Mouse (Mus musculus): ENCODE measurements around the gene Zfhx3. TPM values are rescaled to one million over a fixed set of nuclear protein-coding genes. Genes with fewer than 3 reads are reported as not detected.

Zfhx3 gene
- polyA plus RNA-seq, 1 experiment from 2014 or later = 7.4 TPM

GRCm38 (mm10) chr8:108819271-108819671 lies 876.8 kb downstream of the Zfhx3 start:
- Histone ChIP-seq H3K9ac (no peak overlapping the region), H3K27me3 (replicated peaks) (no peaks in the 10 kb centered on the region), H3K27ac (ENCODE audit: poor library complexity, severe bottlenecking) (no peak overlapping the region), H3K4me1 (replicated peaks) (peaks cover 37% of the 10 kb centered on the region), H3K4me2 (peak overlapping the region; percentile 67; the same call in 1 of the 2 replicates), H3K36me3 (no peaks in the 10 kb centered on the region; the same call in 1 of the 2 replicates), H3K4me3 (no peak overlapping the region), H3K9me3 (replicated peaks) (no peaks in the 10 kb centered on the region)
- ATAC-seq (ENCODE audit: insufficient number of reproducible peaks, low FRiP score) = no peak
- WGBS = 33% methylated on average over 8 of the region's 8 CpGs

DNA sequence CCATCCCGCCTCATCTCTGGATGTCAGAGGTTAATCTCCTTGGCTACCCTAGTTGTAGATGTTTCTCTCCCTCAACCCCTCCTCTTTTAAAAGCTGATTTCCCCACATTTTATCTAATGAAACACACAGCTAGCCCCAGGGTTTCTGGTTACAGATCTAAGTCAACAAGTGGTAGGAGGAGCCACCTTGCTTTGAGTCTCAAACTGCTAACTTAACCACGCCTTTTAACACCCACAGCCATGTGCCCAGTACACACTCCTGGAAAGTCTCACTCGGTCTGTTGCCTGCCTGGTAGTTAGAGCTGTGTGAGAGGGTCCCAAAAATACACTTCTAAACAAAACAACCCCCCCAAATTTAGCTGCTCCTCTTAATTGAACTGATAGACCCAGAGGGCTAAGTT lies 877.4 kb downstream of the Zfhx3 start:
- H3K27ac ChIP-seq (ENCODE audit: poor library complexity, severe bottlenecking) = no peak overlapping the region
- H3K36me3 ChIP-seq = no peaks in the 10 kb centered on the region
- no peaks in the 10 kb centered on the region for H3K27me3 ChIP-seq (replicated peaks)
- H3K4me1 ChIP-seq (replicated peaks) = peaks cover 34% of the 10 kb centered on the region
- H3K9ac ChIP-seq = no peak overlapping the region
- H3K9me3 ChIP-seq (replicated peaks) = no peaks in the 10 kb centered on the region
- WGBS = 13% methylated on average over 3 of the region's 3 CpGs
- peak overlapping the region; percentile 67 for H3K4me2 ChIP-seq
- peak overlapping the region; percentile 31 for H3K4me3 ChIP-seq
- ATAC-seq (ENCODE audit: insufficient number of reproducible peaks, low FRiP score) = peak; percentile 51; the same call in 1 of the 2 replicates

DNA sequence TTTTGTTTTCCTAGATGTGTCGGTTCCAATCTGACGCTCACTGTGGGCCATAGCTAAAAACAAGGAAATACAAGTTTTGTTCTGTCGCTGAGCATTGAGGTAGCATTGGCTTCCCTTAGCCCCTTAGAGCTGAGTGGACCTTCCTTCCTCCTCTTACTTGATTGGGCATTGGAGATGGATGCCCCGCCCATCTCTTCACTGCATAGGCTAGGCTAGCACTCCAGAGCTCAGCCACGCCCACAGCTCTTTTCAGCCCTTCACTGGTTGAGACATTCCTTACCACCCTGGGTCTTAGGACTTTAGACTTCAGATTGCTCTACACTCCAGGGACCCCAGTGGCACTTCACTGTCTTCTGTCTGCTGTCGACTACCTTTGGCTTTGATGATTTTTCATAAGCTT lies 878.2 kb downstream of the Zfhx3 start:
- Histone ChIP-seq H3K4me3 (peak overlapping the region; percentile 31), H3K9ac (no peak overlapping the region), H3K4me1 (replicated peaks) (peaks cover 34% of the 10 kb centered on the region), H3K36me3 (no peaks in the 10 kb centered on the region), H3K4me2 (peak overlapping the region; percentile 67), H3K27me3 (replicated peaks) (no peaks in the 10 kb centered on the region), H3K27ac (ENCODE audit: poor library complexity, severe bottlenecking) (no peak overlapping the region), H3K9me3 (replicated peaks) (no peaks in the 10 kb centered on the region)
- WGBS = 8% methylated on average over 6 of the region's 6 CpGs
- ATAC-seq (ENCODE audit: insufficient number of reproducible peaks, low FRiP score) = peak; percentile 79

DNA sequence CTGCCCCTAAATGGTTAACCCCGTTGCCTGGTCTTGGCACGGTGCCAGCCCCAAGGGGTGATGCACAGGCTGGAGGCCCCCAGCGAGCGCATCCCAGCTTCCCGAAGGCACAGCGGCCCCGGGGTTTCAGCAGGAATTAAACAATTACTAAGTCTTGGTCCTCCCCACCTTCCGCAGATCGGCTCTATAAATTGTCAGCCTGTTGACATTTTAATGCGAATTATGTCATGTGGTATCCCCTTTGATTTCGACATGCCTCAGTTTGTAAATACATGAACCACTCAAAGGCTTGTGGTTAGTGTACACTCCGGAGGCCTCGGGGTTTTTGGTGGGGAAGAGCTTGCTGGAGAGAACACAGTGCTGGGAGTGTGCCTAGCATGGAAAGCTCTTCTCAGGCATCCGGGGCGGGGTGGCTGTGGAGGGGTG lies 880.4 kb downstream of the Zfhx3 start:
- peaks cover 37% of the 10 kb centered on the region for H3K4me1 ChIP-seq (replicated peaks)
- 62% methylated on average over 15 of the region's 15 CpGs for WGBS
- ATAC-seq (ENCODE audit: insufficient number of reproducible peaks, low FRiP score) = no peak
- no peak overlapping the region for H3K4me3 ChIP-seq
- no peak overlapping the region for H3K4me2 ChIP-seq
- H3K36me3 ChIP-seq = no peaks in the 10 kb centered on the region
- no peaks in the 10 kb centered on the region for H3K27me3 ChIP-seq (replicated peaks)
- no peak overlapping the region for H3K9ac ChIP-seq
- no peaks in the 10 kb centered on the region for H3K9me3 ChIP-seq (replicated peaks)
- no peak overlapping the region for H3K27ac ChIP-seq (ENCODE audit: poor library complexity, severe bottlenecking)

DNA sequence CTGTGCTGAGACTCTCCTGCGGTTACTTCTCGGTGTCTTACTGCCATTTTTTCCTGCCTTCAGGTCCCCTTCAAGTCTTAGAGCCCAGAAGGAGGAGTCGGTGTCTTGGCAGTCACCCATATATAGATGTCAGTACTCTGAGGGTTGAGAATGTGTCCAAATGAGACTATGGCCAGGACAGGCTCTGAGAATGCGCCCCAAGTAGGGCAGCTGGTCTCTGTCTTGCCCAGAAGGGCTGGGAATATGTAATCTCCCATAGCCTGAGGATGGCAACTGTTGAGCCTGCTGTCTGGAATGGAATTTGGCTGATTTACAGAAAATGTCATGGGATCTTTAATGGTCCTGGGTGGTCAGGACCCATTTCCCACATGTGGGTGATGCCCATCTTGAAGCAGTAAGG lies 881.6 kb downstream of the Zfhx3 start:
- Histone ChIP-seq H3K4me1 (replicated peaks) (peaks cover 43% of the 10 kb centered on the region), H3K4me2 (no peak overlapping the region), H3K27me3 (replicated peaks) (no peaks in the 10 kb centered on the region), H3K9ac (no peak overlapping the region), H3K27ac (ENCODE audit: poor library complexity, severe bottlenecking) (no peak overlapping the region), H3K9me3 (replicated peaks) (no peaks in the 10 kb centered on the region), H3K4me3 (no peak overlapping the region), H3K36me3 (no peaks in the 10 kb centered on the region)
- no peak for ATAC-seq (ENCODE audit: insufficient number of reproducible peaks, low FRiP score)
- 89% methylated on average over 4 of the region's 4 CpGs for WGBS

GRCm38 (mm10) chr8:108826414-108826813 lies 884.0 kb downstream of the Zfhx3 start:
- no peak for ATAC-seq (ENCODE audit: insufficient number of reproducible peaks, low FRiP score)
- Histone ChIP-seq H3K4me2 (no peak overlapping the region), H3K4me3 (no peak overlapping the region), H3K36me3 (no peaks in the 10 kb centered on the region), H3K27ac (ENCODE audit: poor library complexity, severe bottlenecking) (no peak overlapping the region), H3K27me3 (replicated peaks) (no peaks in the 10 kb centered on the region), H3K4me1 (replicated peaks) (peaks cover 29% of the 10 kb centered on the region), H3K9ac (no peak overlapping the region), H3K9me3 (replicated peaks) (no peaks in the 10 kb centered on the region)
- WGBS = 80% methylated on average over 4 of the region's 4 CpGs

GRCm38 (mm10) chr8:108827428-108827827 lies 885.0 kb downstream of the Zfhx3 start:
- Histone ChIP-seq H3K9ac (no peak overlapping the region), H3K27me3 (replicated peaks) (no peaks in the 10 kb centered on the region), H3K9me3 (replicated peaks) (no peaks in the 10 kb centered on the region), H3K4me3 (no peak overlapping the region), H3K4me1 (replicated peaks) (peaks cover 25% of the 10 kb centered on the region), H3K27ac (ENCODE audit: poor library complexity, severe bottlenecking) (no peak overlapping the region), H3K36me3 (no peaks in the 10 kb centered on the region), H3K4me2 (no peak overlapping the region)
- 69% methylated on average over 15 of the region's 15 CpGs for WGBS
- ATAC-seq (ENCODE audit: insufficient number of reproducible peaks, low FRiP score) = no peak

GRCm38 (mm10) chr8:108829305-108829717 lies 886.9 kb downstream of the Zfhx3 start:
- no peak for ATAC-seq (ENCODE audit: insufficient number of reproducible peaks, low FRiP score)
- H3K27me3 ChIP-seq (replicated peaks) = no peaks in the 10 kb centered on the region
- H3K9ac ChIP-seq = no peak overlapping the region
- H3K9me3 ChIP-seq (replicated peaks) = no peaks in the 10 kb centered on the region
- H3K4me2 ChIP-seq = no peak overlapping the region
- H3K4me1 ChIP-seq (replicated peaks) = peaks cover 16% of the 10 kb centered on the region
- H3K4me3 ChIP-seq = no peak overlapping the region
- no peak overlapping the region for H3K27ac ChIP-seq (ENCODE audit: poor library complexity, severe bottlenecking)
- 48% methylated on average over 12 of the region's 12 CpGs for WGBS
- no peaks in the 10 kb centered on the region for H3K36me3 ChIP-seq

GRCm38 (mm10) chr8:108835143-108835542 lies 892.7 kb downstream of the Zfhx3 start:
- WGBS = 74% methylated on average over 11 of the region's 11 CpGs

DNA sequence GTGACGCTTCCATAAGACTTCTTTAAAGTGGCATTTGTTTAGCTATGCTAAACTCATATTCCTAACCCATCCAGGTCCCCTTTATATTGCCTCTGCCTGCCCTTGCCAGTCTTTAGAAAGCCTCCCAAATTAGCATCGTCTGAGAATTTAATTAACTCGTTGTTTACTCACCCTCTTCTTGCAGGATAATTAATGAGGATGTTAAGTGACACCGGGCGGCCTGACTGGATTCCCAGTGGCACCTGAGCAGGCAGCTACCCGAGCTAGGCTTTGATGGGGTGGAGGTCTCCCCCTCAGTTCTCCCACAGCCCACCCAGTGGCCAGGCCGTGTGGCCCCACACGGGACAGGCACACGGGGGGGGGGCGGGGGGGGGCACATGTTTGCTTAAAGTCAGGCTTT lies 895.3 kb downstream of the Zfhx3 start:
- H3K4me1 ChIP-seq (replicated peaks) = peaks cover 7% of the 10 kb centered on the region
- no peaks in the 10 kb centered on the region for H3K9me3 ChIP-seq (replicated peaks)
- WGBS = 41% methylated on average over 10 of the region's 10 CpGs
- no peak overlapping the region for H3K4me2 ChIP-seq
- no peak for ATAC-seq (ENCODE audit: insufficient number of reproducible peaks, low FRiP score)
- H3K27ac ChIP-seq (ENCODE audit: poor library complexity, severe bottlenecking) = no peak overlapping the region
- 0 out of 2 replicates have a peak, but pooled peaks cover 4% of the 10 kb centered on the region for H3K36me3 ChIP-seq
- no peaks in the 10 kb centered on the region for H3K27me3 ChIP-seq (replicated peaks)
- H3K4me3 ChIP-seq = no peak overlapping the region
- no peak overlapping the region for H3K9ac ChIP-seq

More at GRCm38 (mm10) chr8:108835143-108835542, 892.7 kb downstream of the Zfhx3 start:
- Histone ChIP-seq H3K9ac (no peak overlapping the region), H3K27me3 (replicated peaks) (no peaks in the 10 kb centered on the region), H3K27ac (ENCODE audit: poor library complexity, severe bottlenecking) (no peak overlapping the region), H3K4me3 (no peak overlapping the region), H3K4me1 (replicated peaks) (peaks cover 7% of the 10 kb centered on the region), H3K9me3 (replicated peaks) (no peaks in the 10 kb centered on the region), H3K36me3 (0 out of 2 replicates have a peak, but pooled peaks cover 4% of the 10 kb centered on the region), H3K4me2 (no peak overlapping the region)
- no peak for ATAC-seq (ENCODE audit: insufficient number of reproducible peaks, low FRiP score)

DNA sequence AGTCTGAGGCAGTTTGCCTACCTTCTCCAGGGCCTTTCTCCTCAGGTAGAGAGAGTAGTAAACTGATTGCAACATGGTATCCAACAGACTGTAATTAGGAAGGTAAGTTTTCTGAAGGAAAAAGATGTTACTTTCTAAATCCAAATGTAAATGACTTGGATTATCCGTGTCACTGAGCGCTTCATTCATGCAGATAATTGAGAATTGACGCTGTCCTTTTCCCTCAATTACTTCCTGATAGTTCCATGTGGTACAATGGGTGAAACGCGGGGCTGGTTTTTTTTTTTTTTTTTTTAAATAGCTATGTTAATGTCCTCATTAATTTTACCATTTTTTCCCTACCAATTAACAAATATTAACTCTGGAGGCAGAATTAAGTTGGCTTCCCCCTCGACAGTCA lies 896.3 kb downstream of the Zfhx3 start:
- Histone ChIP-seq H3K4me1 (replicated peaks) (peaks cover 7% of the 10 kb centered on the region), H3K27ac (ENCODE audit: poor library complexity, severe bottlenecking) (no peak overlapping the region), H3K9me3 (replicated peaks) (no peaks in the 10 kb centered on the region), H3K4me2 (no peak overlapping the region), H3K36me3 (0 out of 2 replicates have a peak, but pooled peaks cover 4% of the 10 kb centered on the region), H3K4me3 (no peak overlapping the region), H3K9ac (no peak overlapping the region), H3K27me3 (replicated peaks) (no peaks in the 10 kb centered on the region)
- no peak for ATAC-seq (ENCODE audit: insufficient number of reproducible peaks, low FRiP score)
- WGBS = 81% methylated on average over 6 of the region's 6 CpGs

- ATAC-seq (ENCODE audit: insufficient number of reproducible peaks, low FRiP score) = no peak
These were observed 899.9 kb downstream of the Zfhx3 start for GRCm38 (mm10) chr8:108842307-108842706.

More at GRCm38 (mm10) chr8:108842307-108842706, 899.9 kb downstream of the Zfhx3 start:
- H3K4me2 ChIP-seq = no peak overlapping the region
- H3K4me3 ChIP-seq = no peak overlapping the region
- H3K27me3 ChIP-seq (replicated peaks) = no peaks in the 10 kb centered on the region
- peaks cover 13% of the 10 kb centered on the region for H3K4me1 ChIP-seq (replicated peaks)
- no peaks in the 10 kb centered on the region for H3K36me3 ChIP-seq
- H3K9ac ChIP-seq = no peak overlapping the region
- H3K27ac ChIP-seq (ENCODE audit: poor library complexity, severe bottlenecking) = no peak overlapping the region
- WGBS = 37% methylated on average over 5 of the region's 5 CpGs
- no peaks in the 10 kb centered on the region for H3K9me3 ChIP-seq (replicated peaks)

Measured in heart, embryonic 12.5 days (tissue).